Mouse (Mus musculus) bone marrow, adult 2 months (tissue): ENCODE results near the gene Nipal1. TPM values are rescaled to one million over a fixed set of nuclear protein-coding genes. Genes with fewer than 3 reads are reported as not detected.
A peak's percentile ranks its signal among the peaks of the same experiment; 100 is the strongest.

Experiments
- H3K27ac ChIP-seq: fragments of 200-500 bp; 2 replicates; pipeline ENCODE4 v1.5.1; 2012; ENCODE audit warnings: low read depth, mild to moderate bottlenecking, control low read depth, inconsistent platforms, low read length; ENCODE audit not compliant: control insufficient read depth, poor library complexity, insufficient read depth
- H3K4me1 ChIP-seq: fragments of 200-500 bp; 2 replicates; pipeline ENCODE4 v1.6.1; 2011; ENCODE audit warnings: low read length; ENCODE audit not compliant: control insufficient read depth, insufficient read depth
- H3K4me3 ChIP-seq: fragments of 200-500 bp; replicated peaks from 2 replicates; pipeline ENCODE3; 2011; ENCODE audit warnings: mild to moderate bottlenecking, low read depth, low read length, control low read depth; ENCODE audit not compliant: control insufficient read depth
- CTCF ChIP-seq: fragments of 200-500 bp; IDR thresholded peaks from 2 replicates; pipeline ENCODE4 v1.5.1; 2011; ENCODE audit warnings: low read length, control low read depth; ENCODE audit not compliant: control insufficient read depth, insufficient read depth
- POLR2A ChIP-seq: fragments of 200-500 bp; IDR thresholded peaks from 2 replicates; pipeline ENCODE4 v1.6.1; 2011; ENCODE audit warnings: low read depth, mild to moderate bottlenecking, control low read depth, low read length, borderline replicate concordance; ENCODE audit not compliant: control insufficient read depth
- WGBS: fragments of 180-500 bp; shearing (Covaris S2); methylation state at CpG from one replicate; pipeline ENCODE4 v1.1.7; 2018; 5-methylcytosine and 5-hydroxymethylcytosine counted together
- polyA plus RNA-seq: library from polyadenylated mRNA; stranded (reverse); fragments of >200 nt; gene quantifications from 2 replicates; pipeline ENCODE4 v1.2.4, GENCODE M21; 2011; ENCODE audit warnings: low replicate concordance; ENCODE audit not compliant: missing spikeins, insufficient read depth, insufficient read length

Nipal1 gene
- polyA plus RNA-seq, 1 experiment, result not detected

GRCm38 (mm10) chr5:72656270-72656791, 8.7 kb downstream of the Nipal1 start:
- Histone ChIP-seq H3K4me3 (no peak overlapping the region), H3K4me1 (no peaks in the 10 kb centered on the region; the same call in 1 of the 2 replicates), H3K27ac (no peak overlapping the region)
- TF ChIP-seq POLR2A, result no peak
- no peak for TF ChIP-seq CTCF
- WGBS, result 57% methylated on average over 7 of the region's 7 CpGs

- TF ChIP-seq POLR2A (no peak), CTCF (no peak)
- 80% methylated on average over 13 of the region's 13 CpGs for WGBS
- Histone ChIP-seq H3K4me3 (no peak overlapping the region), H3K27ac (no peak overlapping the region), H3K4me1 (no peaks in the 10 kb centered on the region; the same call in 1 of the 2 replicates)
These were observed 10.8 kb downstream of the Nipal1 start for GRCm38 (mm10) chr5:72658375-72658774.

- no peak overlapping the region for H3K27ac ChIP-seq
- H3K4me1 ChIP-seq, result no peaks in the 10 kb centered on the region; the same call in 1 of the 2 replicates
- H3K4me3 ChIP-seq, result no peak overlapping the region
- WGBS, result 67% methylated on average over 6 of the region's 6 CpGs
- TF ChIP-seq POLR2A (no peak), CTCF (no peak)
These were observed 13.6 kb downstream of the Nipal1 start for GRCm38 (mm10) chr5:72661051-72661781.

GRCm38 (mm10) chr5:72664126-72664525, 16.5 kb downstream of the Nipal1 start:
- no peak for TF ChIP-seq POLR2A
- TF ChIP-seq CTCF, result no peak
- 85% methylated on average over 5 of the region's 5 CpGs for WGBS
- Histone ChIP-seq H3K4me1 (no peaks in the 10 kb centered on the region; the same call in 1 of the 2 replicates), H3K27ac (no peak overlapping the region), H3K4me3 (no peak overlapping the region)

GRCm38 (mm10) chr5:72664854-72665253, 17.3 kb downstream of the Nipal1 start:
- Histone ChIP-seq H3K27ac (no peak overlapping the region), H3K4me3 (no peak overlapping the region), H3K4me1 (no peaks in the 10 kb centered on the region; the same call in 1 of the 2 replicates)
- no peak for TF ChIP-seq CTCF
- no peak for TF ChIP-seq POLR2A
- 55% methylated on average over 3 of the region's 3 CpGs for whole genome bisulfite sequencing

GRCm38 (mm10) chr5:72665281-72665680, 17.7 kb downstream of the Nipal1 start:
- H3K27ac ChIP-seq, result no peak overlapping the region
- no peaks in the 10 kb centered on the region; the same call in 1 of the 2 replicates for H3K4me1 ChIP-seq
- TF ChIP-seq POLR2A (no peak), CTCF (peak; percentile 41)
- H3K4me3 ChIP-seq, result no peak overlapping the region
- 31% methylated on average over 5 of the region's 5 CpGs for WGBS

GRCm38 (mm10) chr5:72666428-72666827, 18.8 kb downstream of the Nipal1 start:
- TF ChIP-seq CTCF (no peak), POLR2A (no peak)

GRCm38 (mm10) chr5:72668351-72668750, 20.8 kb downstream of the Nipal1 start:
- TF ChIP-seq POLR2A, result no peak
- Histone ChIP-seq H3K4me1 (no peaks in the 10 kb centered on the region), H3K27ac (no peak overlapping the region), H3K4me3 (no peak overlapping the region)
- WGBS, result 85% methylated on average over 9 of the region's 9 CpGs

More at GRCm38 (mm10) chr5:72666428-72666827, 18.8 kb downstream of the Nipal1 start:
- Histone ChIP-seq H3K4me3 (no peak overlapping the region), H3K27ac (no peak overlapping the region), H3K4me1 (no peaks in the 10 kb centered on the region)
- 76% methylated on average over 7 of the region's 7 CpGs for WGBS
